Mouse (Mus musculus): ENCODE data around the gene Mrpl53. TPM values are rescaled to one million over a fixed set of nuclear protein-coding genes. Genes with fewer than 3 reads are reported as not detected.
"Not testable (repeated sequence)": the region's sequence is repeated elsewhere in the genome, so short reads cannot be mapped to it uniquely, and the experiment has no call there.

Mrpl53 gene
- total RNA-seq, 4 experiments from 2014 or later: 81.6 to 113 (median 89.5) TPM

DNA sequence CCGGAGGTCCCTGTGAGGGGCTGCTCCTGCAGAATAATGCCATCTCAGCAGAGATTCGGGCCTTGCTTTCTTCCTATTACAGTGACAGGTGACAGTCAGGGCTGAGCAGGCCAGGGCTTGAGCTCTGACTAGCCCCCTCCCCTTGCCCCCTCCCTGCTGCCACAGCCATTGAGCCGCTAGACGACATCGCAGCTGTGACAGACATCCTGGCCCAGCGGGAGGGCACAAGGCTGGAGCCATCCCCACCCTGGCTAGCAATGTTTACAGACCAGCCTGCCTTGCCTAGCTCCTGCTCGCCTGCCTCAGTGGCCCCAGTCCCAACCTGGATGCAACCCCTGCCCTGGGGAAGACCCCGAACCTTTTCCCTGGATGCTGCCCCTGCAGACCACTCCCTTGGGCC, 42.9 kb downstream of the Mrpl53 start:
- no peak for DNase-seq

DNA sequence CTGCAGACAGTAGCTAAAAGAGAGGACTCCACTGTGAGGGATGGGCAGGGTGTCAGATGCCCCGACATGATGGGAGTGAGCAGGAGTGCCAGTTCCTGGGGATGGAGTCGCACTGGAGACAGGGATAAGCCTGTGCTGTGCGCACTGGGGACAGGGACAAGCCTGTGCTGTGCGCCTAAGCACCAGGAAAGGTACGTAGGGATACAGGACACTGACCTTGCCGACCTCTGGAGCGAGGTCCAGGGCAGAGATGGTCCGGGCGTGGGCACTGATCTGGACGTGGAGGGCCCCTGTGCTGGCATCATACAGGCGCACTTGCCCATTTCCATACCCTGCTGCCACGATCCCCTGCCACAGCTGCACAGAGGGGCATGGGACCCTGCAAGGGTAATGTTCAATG, 44.2 kb downstream of the Mrpl53 start:
- DNase-seq: no peak

DNA sequence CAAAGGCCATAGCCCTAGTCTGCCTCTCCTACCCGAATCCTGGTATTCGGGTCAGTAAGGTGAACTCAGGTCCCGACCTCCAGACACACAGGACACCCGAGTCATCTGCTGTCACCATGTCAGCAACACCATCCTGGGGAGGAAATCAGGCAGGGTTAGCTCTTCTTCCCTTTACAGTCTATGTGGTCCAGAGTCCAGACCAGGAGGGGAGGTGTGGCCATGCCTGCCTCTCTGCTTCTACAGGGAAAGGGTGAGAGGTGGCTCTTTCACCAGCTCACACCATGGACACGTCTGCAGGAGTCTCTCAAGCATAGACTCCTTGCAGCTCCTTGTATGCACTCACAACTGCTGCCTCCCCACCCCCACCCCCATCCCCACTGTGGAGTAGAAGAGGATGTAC, 44.6 kb downstream of the Mrpl53 start:
- DNase-seq: no peak

DNA sequence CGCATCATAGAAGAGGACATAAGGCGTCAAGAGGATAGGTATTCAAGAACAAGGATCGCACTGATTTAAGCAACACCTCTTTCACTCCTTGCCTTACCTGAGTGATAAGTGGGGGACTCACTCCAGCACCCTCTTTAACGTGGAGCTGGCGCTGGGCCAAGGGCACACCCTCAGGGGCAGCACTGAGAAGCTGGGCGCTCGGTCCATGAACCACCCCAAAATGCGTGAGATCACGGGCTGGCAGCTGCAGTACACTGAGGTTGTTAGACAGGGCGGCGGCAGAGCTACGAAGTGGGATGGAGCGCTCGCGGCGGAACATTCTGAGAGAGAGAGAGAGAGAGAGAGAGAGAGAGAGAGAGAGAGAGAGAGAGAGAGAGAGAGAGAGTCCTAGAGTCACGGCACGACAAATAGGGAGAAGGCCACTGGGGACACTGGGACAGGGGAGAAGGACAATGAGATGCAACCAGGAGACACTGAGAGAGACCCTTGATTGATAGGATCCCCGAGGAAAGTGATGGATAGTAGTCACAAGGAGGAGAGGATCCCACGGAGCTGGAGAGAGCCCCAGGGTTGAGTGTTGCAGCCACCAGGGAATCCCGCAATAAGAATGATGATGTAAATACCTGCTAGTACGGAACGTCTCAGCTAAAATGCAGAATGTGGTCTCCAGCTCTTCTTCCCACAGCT, 46.9 kb downstream of the Mrpl53 start:
- DNase-seq: no peak

DNA sequence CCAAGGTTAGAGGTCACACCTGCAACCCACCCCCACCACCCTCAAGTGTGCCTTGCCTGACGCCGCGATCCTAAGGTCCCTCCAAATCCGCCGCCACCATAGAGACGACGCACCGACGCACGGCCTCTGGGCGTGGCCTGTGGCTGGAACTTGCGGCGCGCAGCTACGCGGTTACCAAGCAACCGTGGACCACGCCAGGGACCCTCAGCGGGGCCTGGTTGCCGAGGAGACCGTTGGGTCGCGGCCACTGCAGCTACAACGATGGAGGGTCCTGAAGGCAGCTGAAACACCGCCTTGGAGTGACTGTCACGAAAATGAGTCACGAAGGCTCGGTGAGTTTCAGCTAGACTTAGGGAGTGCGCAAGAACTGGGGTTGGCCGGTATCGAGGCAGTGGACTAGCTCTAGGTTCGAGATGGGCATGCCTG, 47.4 kb downstream of the Mrpl53 start, which contains the start of the genes Wdr54 and 1700003E16Rik:
Gene Wdr54, minus strand, starts transcription at position 139 of the 426 bp plus-strand sequence.
Gene 1700003E16Rik, plus strand, starts transcription at position 146 of the 426 bp plus-strand sequence.
- DNase-seq: no peak

DNA sequence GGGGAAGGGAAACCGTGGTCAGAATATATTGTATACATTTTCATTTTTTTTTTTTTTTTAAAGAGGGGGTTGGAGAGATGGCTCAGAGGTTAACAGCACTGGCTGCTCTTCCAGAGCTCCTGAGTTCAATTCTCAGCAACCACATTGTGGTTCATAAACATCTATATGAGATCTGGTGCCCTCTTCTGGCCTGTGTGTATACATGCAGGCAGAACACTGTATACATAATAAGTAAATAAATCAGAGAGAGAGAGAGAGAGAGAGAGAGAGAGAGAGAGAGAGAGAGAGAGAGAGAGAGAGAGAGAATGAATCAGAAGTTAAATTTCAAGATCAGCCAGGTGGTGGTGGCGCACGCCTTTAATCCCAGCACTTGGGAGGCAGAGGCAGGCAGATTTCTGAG, 50.6 kb downstream of the Mrpl53 start:
- not testable (repeated sequence) for DNase-seq

Small RNAs within 50 kb of the gene (microRNA-seq; reads per million reads assigned to microRNA genes)
- 0 reads per million in 2 experiments for gene Mir3470a

Other genes with a start within 250 kb of the Mrpl53 start
- gene Sema4f, start 169.3 kb upstream of the Mrpl53 start, total RNA-seq (2022): 1 to 10 TPM in 3 of 4 experiments, under 1 TPM in 1; 0.96 to 2.5 (median 1.4) TPM
- not detected for gene M1ap, start 162.1 kb upstream of the Mrpl53 start, total RNA-seq (2022)
- gene Dok1, start 75.6 kb upstream of the Mrpl53 start, total RNA-seq (2022): 10 to 100 TPM; 12.7 to 13.8 (median 13.4) TPM
- 1 to 10 TPM; 2.2 to 4.8 (median 4.1) TPM for gene Loxl3, start 74.9 kb upstream of the Mrpl53 start, total RNA-seq (2022)
- 100 to 1,000 TPM; 184 to 207 (median 192) TPM for gene Aup1, start 54.5 kb upstream of the Mrpl53 start, total RNA-seq (2022)
- 10 to 100 TPM; 50.7 to 69.4 (median 61.0) TPM for gene Htra2, start 53.8 kb upstream of the Mrpl53 start, total RNA-seq (2022)
- 1 to 10 TPM; 2.6 to 6.3 (median 4.1) TPM for gene Dqx1, start 51.2 kb upstream of the Mrpl53 start, total RNA-seq (2022)
- 10 to 100 TPM in 3 of 4 experiments, 1 to 10 TPM in 1; 7.9 to 19.1 (median 13.3) TPM for gene Tlx2, start 38.7 kb upstream of the Mrpl53 start, total RNA-seq (2022)
- 10 to 100 TPM; 50.4 to 79.1 (median 66.0) TPM for gene Pcgf1, start 31.2 kb upstream of the Mrpl53 start, total RNA-seq (2022)
- 10 to 100 TPM; 16.7 to 24.9 (median 19.6) TPM for gene Lbx2, start 22.7 kb upstream of the Mrpl53 start, total RNA-seq (2022)
- gene Ccdc142, start 7.4 kb upstream of the Mrpl53 start, total RNA-seq (2022): 10 to 100 TPM in 2 of 4 experiments, 1 to 10 TPM in 2; 5.3 to 14.2 (median 9.7) TPM
- gene Gm42688, start 7.4 kb upstream of the Mrpl53 start, total RNA-seq (2022): 10 to 100 TPM in 2 of 4 experiments, 1 to 10 TPM in 2; 5.9 to 14.3 (median 10.1) TPM
- 10 to 100 TPM; 45.9 to 91.9 (median 62.8) TPM for gene Mogs, start 6.5 kb downstream of the Mrpl53 start, total RNA-seq (2022)
- 100 to 1,000 TPM; 100 to 106 (median 105) TPM for gene Wbp1, start 12.5 kb downstream of the Mrpl53 start, total RNA-seq (2022)
- 10 to 100 TPM; 24.9 to 32.3 (median 28.0) TPM for gene Ino80b, start 16.4 kb downstream of the Mrpl53 start, total RNA-seq (2022)
- gene Rtkn, start 26.4 kb downstream of the Mrpl53 start, total RNA-seq (2022): 10 to 100 TPM; 16.4 to 34.0 (median 19.9) TPM
- gene Wdr54, start 47.4 kb downstream of the Mrpl53 start, total RNA-seq (2022): 1 to 10 TPM; 3.2 to 6.3 (median 5.3) TPM
- 1 to 10 TPM; 1.2 to 2.6 (median 1.9) TPM for gene 1700003E16Rik, start 47.4 kb downstream of the Mrpl53 start, total RNA-seq (2022)
- gene Dctn1, start 56.9 kb downstream of the Mrpl53 start, total RNA-seq (2022): 100 to 1,000 TPM; 145 to 192 (median 162) TPM
- gene Slc4a5, start 110.8 kb downstream of the Mrpl53 start, total RNA-seq (2022): under 1 TPM; 0.05 to 0.09 (median 0.08) TPM
- gene Mthfd2, start 216.9 kb downstream of the Mrpl53 start, total RNA-seq (2022): 10 to 100 TPM; 14.4 to 19.3 (median 17.6) TPM
- gene Mob1a, start 217.0 kb downstream of the Mrpl53 start, total RNA-seq (2022): 10 to 100 TPM; 66.9 to 77.3 (median 71.4) TPM
- 100 to 1,000 TPM in 3 of 4 experiments, 10 to 100 TPM in 1; 94.1 to 174 (median 137) TPM for gene Bola3, start 240.1 kb downstream of the Mrpl53 start, total RNA-seq (2022)